Mouse (Mus musculus): Measurements from ENCODE around the gene Jarid2.

- TF ChIP-seq CTCF (IDR thresholded peaks at IDR 0.05; ENCODE audit: low read depth, low read length) (no peak), POLR2A (IDR thresholded peaks at IDR 0.05; ENCODE audit: insufficient read depth, low read length) (no peak), EP300 (IDR thresholded peaks at IDR 0.05; ENCODE audit: insufficient read depth, low read depth, low read length) (no peak)
These were observed 194.8 kb downstream of the Jarid2 start for GRCm38 (mm10) chr13:44924042-44924441.

All from ES-Bruce4 (cell line).